ENCODE assay signal across 13 mouse cellular contexts in genomic region chr8:104886223-104886926, GRCm38 (mm10). TPM values are rescaled to one million over a fixed set of nuclear protein-coding genes. Genes with fewer than 3 reads are reported as not detected.
"Had no signal": no experiment of that assay in that cellular context is flagged by ENCODE, and none has a peak within 500 bp of the region (broad histone marks: within the 10 kb centered on the region; RNA-seq: fewer than 3 reads in every experiment).

No protein-coding gene starts in this region.

RNA-seq across cellular contexts. Expression of gene Ces2c, which starts 39.5 kb away (rescaled TPM):
- total RNA-seq: layer of hippocampus, adult 2 months; layer of hippocampus, postnatal 25 days; left cerebral cortex, adult 18-20 months; left cerebral cortex, postnatal 25 days had no signal
- polyA plus RNA-seq: kidney, embryonic 16.5 days; limb, embryonic 10.5 days; limb, embryonic 13.5 days; liver, embryonic 12.5 days; lung, embryonic 15.5 days; midbrain, embryonic 12.5 days; midbrain, embryonic 15.5 days; neural tube, embryonic 12.5 days; neural tube, embryonic 15.5 days had no signal

RNA-seq across cellular contexts. Expression of gene Ces2e, which starts 39.7 kb away (rescaled TPM):
- total RNA-seq: layer of hippocampus, adult 2 months; left cerebral cortex, adult 18-20 months; left cerebral cortex, postnatal 25 days had no signal
- polyA plus RNA-seq: limb, embryonic 10.5 days; limb, embryonic 13.5 days; midbrain, embryonic 12.5 days; midbrain, embryonic 15.5 days; neural tube, embryonic 12.5 days; neural tube, embryonic 15.5 days had no signal

RNA-seq across cellular contexts. Expression of gene Ces2b, which starts 55.0 kb away (rescaled TPM):
- total RNA-seq: layer of hippocampus, adult 2 months; left cerebral cortex, adult 18-20 months had no signal
- polyA plus RNA-seq: limb, embryonic 13.5 days had no signal
